Mouse (Mus musculus) forebrain, embryonic 10.5 days (tissue): Measurements from ENCODE around the gene Sdf4. TPM values are rescaled to one million over a fixed set of nuclear protein-coding genes. Genes with fewer than 3 reads are reported as not detected.

Experiments
- DNase-seq: peaks from one replicate; pipeline ENCODE4 v3.0.0-alpha.2; 2017; ENCODE audit warnings: low spot score; ENCODE audit errors: extremely low spot score
- H3K27ac ChIP-seq: fragments of 300-500 bp; sonication (generic); 2 replicates; pipeline ENCODE4 v1.5.1; 2016; ENCODE audit warnings: mild to moderate bottlenecking
- H3K27me3 ChIP-seq: fragments of 300-500 bp; sonication (generic); 2 replicates; pipeline ENCODE4 v1.6.1; 2016; ENCODE audit warnings: mild to moderate bottlenecking; ENCODE audit not compliant: poor library complexity, severe bottlenecking
- H3K36me3 ChIP-seq: fragments of 300-500 bp; sonication (generic); replicated peaks from 2 replicates; pipeline ENCODE4 v1.6.1; 2016; ENCODE audit warnings: mild to moderate bottlenecking, moderate library complexity
- H3K4me1 ChIP-seq: fragments of 300-500 bp; sonication (generic); 2 replicates; pipeline ENCODE4 v1.6.1; 2016
- H3K4me3 ChIP-seq: fragments of 300-500 bp; sonication (generic); 2 replicates; pipeline ENCODE4 v1.5.1; 2016; ENCODE audit warnings: mild to moderate bottlenecking, moderate library complexity
- H3K9me3 ChIP-seq: fragments of 300-500 bp; sonication (generic); 2 replicates; pipeline ENCODE4 v1.6.1; 2016; ENCODE audit warnings: mild to moderate bottlenecking, moderate library complexity
- WGBS: fragments of 180-500 bp; shearing (Covaris S2); methylation state at CpG from one replicate; pipeline ENCODE4 v1.1.7; 2016; 5-methylcytosine and 5-hydroxymethylcytosine counted together
- polyA plus RNA-seq: library from polyadenylated mRNA; unstranded; fragments of >200 nt; fragmentation: Nextera tagmentation; extraction: Ambion mirVana; gene quantifications from 2 replicates; pipeline ENCODE4 v1.2.1, GENCODE M21; 2016

Gene Sdf4
- polyA plus RNA-seq, 1 experiment from 2014 or later: 135 TPM

- no peaks in the 10 kb centered on the region for H3K9me3 ChIP-seq
- no peaks in the 10 kb centered on the region for H3K27me3 ChIP-seq
- 88% methylated on average over 3 of the region's 3 CpGs for WGBS
- H3K36me3 ChIP-seq: peaks cover 20% of the 10 kb centered on the region
- H3K27ac ChIP-seq: no peak overlapping the region
- no peak overlapping the region for H3K4me3 ChIP-seq
- H3K4me1 ChIP-seq: no peaks in the 10 kb centered on the region
- DNase-seq: no peak
Observed at GRCm38 (mm10) chr4:156021381-156021780, 28.7 kb downstream of the Sdf4 start.

- no peak for DNase-seq
- Histone ChIP-seq H3K4me3 (no peak overlapping the region), H3K4me1 (no peaks in the 10 kb centered on the region), H3K36me3 (peaks cover 24% of the 10 kb centered on the region), H3K27me3 (no peaks in the 10 kb centered on the region), H3K27ac (no peak overlapping the region), H3K9me3 (no peaks in the 10 kb centered on the region)
- 88% methylated on average over 9 of the region's 9 CpGs for whole genome bisulfite sequencing
Observed at GRCm38 (mm10) chr4:156021942-156022419, 29.3 kb downstream of the Sdf4 start.

- 86% methylated on average over 9 of the region's 9 CpGs for WGBS
- H3K4me1 ChIP-seq: no peaks in the 10 kb centered on the region
- H3K27me3 ChIP-seq: no peaks in the 10 kb centered on the region
- no peaks in the 10 kb centered on the region for H3K9me3 ChIP-seq
- no peak for DNase-seq
- peaks cover 40% of the 10 kb centered on the region for H3K36me3 ChIP-seq
- no peak overlapping the region for H3K4me3 ChIP-seq
- no peak overlapping the region for H3K27ac ChIP-seq
Observed at GRCm38 (mm10) chr4:156023520-156023919, 30.8 kb downstream of the Sdf4 start.

GRCm38 (mm10) chr4:156024184-156024583 lies 31.5 kb downstream of the Sdf4 start:
- H3K27ac ChIP-seq: no peak overlapping the region

GRCm38 (mm10) chr4:156026013-156026412 lies 33.3 kb downstream of the Sdf4 start, which contains the start of gene Tnfrsf18:
Tnfrsf18 (plus strand) TSS chr4:156026164.
- Histone ChIP-seq H3K9me3 (no peaks in the 10 kb centered on the region), H3K36me3 (peaks cover 39% of the 10 kb centered on the region), H3K4me1 (peaks cover 9% of the 10 kb centered on the region), H3K4me3 (no peak within 1 kb of the TSS), H3K27me3 (no peaks in the 10 kb centered on the region), H3K27ac (no peak within 1 kb of the TSS)
- WGBS: 83% methylated on average over 4 of the region's 4 CpGs
- DNase-seq: no peak

More at GRCm38 (mm10) chr4:156024184-156024583, 31.5 kb downstream of the Sdf4 start:
- H3K4me1 ChIP-seq: no peaks in the 10 kb centered on the region
- H3K4me3 ChIP-seq: no peak overlapping the region
- no peak for DNase-seq
- 94% methylated on average over 7 of the region's 7 CpGs for WGBS
- H3K36me3 ChIP-seq: peaks cover 42% of the 10 kb centered on the region
- no peaks in the 10 kb centered on the region for H3K9me3 ChIP-seq
- no peaks in the 10 kb centered on the region for H3K27me3 ChIP-seq

GRCm38 (mm10) chr4:156028580-156028979 lies 35.9 kb downstream of the Sdf4 start:
- 91% methylated on average over 7 of the region's 7 CpGs for WGBS
- H3K27ac ChIP-seq: no peak overlapping the region
- no peak for DNase-seq
- H3K36me3 ChIP-seq: peaks cover 39% of the 10 kb centered on the region
- H3K27me3 ChIP-seq: peaks cover 8% of the 10 kb centered on the region; the same call in 1 of the 2 replicates
- no peaks in the 10 kb centered on the region for H3K9me3 ChIP-seq
- H3K4me1 ChIP-seq: peaks cover 32% of the 10 kb centered on the region
- H3K4me3 ChIP-seq: no peak overlapping the region

GRCm38 (mm10) chr4:156030651-156031118 lies 38.0 kb downstream of the Sdf4 start:
- Histone ChIP-seq H3K27me3 (peaks cover 28% of the 10 kb centered on the region), H3K4me1 (peaks cover 49% of the 10 kb centered on the region), H3K27ac (peak overlapping the region; percentile 91), H3K9me3 (no peaks in the 10 kb centered on the region), H3K36me3 (peaks cover 35% of the 10 kb centered on the region), H3K4me3 (peak overlapping the region; percentile 59)
- 78% methylated on average over 9 of the region's 9 CpGs for WGBS
- DNase-seq: no peak

GRCm38 (mm10) chr4:156031255-156031592 lies 38.6 kb downstream of the Sdf4 start:
- Histone ChIP-seq H3K4me1 (peaks cover 51% of the 10 kb centered on the region), H3K27me3 (peaks cover 33% of the 10 kb centered on the region), H3K27ac (peak overlapping the region; percentile 91), H3K4me3 (peak overlapping the region; percentile 59), H3K36me3 (peaks cover 30% of the 10 kb centered on the region), H3K9me3 (no peaks in the 10 kb centered on the region)
- no peak for DNase-seq
- WGBS: 7% methylated on average over 7 of the region's 7 CpGs

- Histone ChIP-seq H3K27ac (peak overlapping the region; percentile 91), H3K9me3 (no peaks in the 10 kb centered on the region), H3K36me3 (peaks cover 24% of the 10 kb centered on the region), H3K4me1 (peaks cover 51% of the 10 kb centered on the region), H3K4me3 (peak overlapping the region; percentile 59), H3K27me3 (peaks cover 38% of the 10 kb centered on the region)
- WGBS: 3% methylated on average over 24 of the region's 24 CpGs
- DNase-seq: peak; percentile 81
Observed at GRCm38 (mm10) chr4:156031593-156032391, 39.1 kb downstream of the Sdf4 start.

GRCm38 (mm10) chr4:156032856-156033255 lies 40.2 kb downstream of the Sdf4 start:
- Histone ChIP-seq H3K36me3 (peaks cover 14% of the 10 kb centered on the region), H3K27me3 (peaks cover 38% of the 10 kb centered on the region), H3K4me3 (no peak overlapping the region; the same call in 1 of the 2 replicates), H3K4me1 (peaks cover 51% of the 10 kb centered on the region), H3K9me3 (no peaks in the 10 kb centered on the region), H3K27ac (peak overlapping the region; percentile 91)
- WGBS: 93% methylated on average over 4 of the region's 4 CpGs
- DNase-seq: no peak

- peaks cover 7% of the 10 kb centered on the region for H3K36me3 ChIP-seq
- H3K4me1 ChIP-seq: peaks cover 51% of the 10 kb centered on the region
- H3K9me3 ChIP-seq: no peaks in the 10 kb centered on the region
- peak; percentile 36 for DNase-seq
- 52% methylated on average over 6 of the region's 6 CpGs for WGBS
- H3K4me3 ChIP-seq: no peak overlapping the region
- H3K27ac ChIP-seq: no peak overlapping the region
- H3K27me3 ChIP-seq: peaks cover 38% of the 10 kb centered on the region
Observed at GRCm38 (mm10) chr4:156033476-156034119, 40.9 kb downstream of the Sdf4 start.

GRCm38 (mm10) chr4:156034301-156034700 lies 41.6 kb downstream of the Sdf4 start:
- 45% methylated on average over 4 of the region's 4 CpGs for WGBS
- H3K4me3 ChIP-seq: peak overlapping the region; percentile 46; the same call in 1 of the 2 replicates

GRCm38 (mm10) chr4:156034901-156035300 lies 42.2 kb downstream of the Sdf4 start:
- Histone ChIP-seq H3K27ac (no peak overlapping the region), H3K4me3 (peak overlapping the region; percentile 46), H3K9me3 (no peaks in the 10 kb centered on the region), H3K4me1 (peaks cover 51% of the 10 kb centered on the region), H3K36me3 (no peaks in the 10 kb centered on the region), H3K27me3 (peaks cover 38% of the 10 kb centered on the region)
- DNase-seq: no peak
- WGBS: 7% methylated on average over 25 of the region's 25 CpGs

More at GRCm38 (mm10) chr4:156034301-156034700, 41.6 kb downstream of the Sdf4 start:
- Histone ChIP-seq H3K4me1 (peaks cover 51% of the 10 kb centered on the region), H3K27me3 (peaks cover 38% of the 10 kb centered on the region), H3K27ac (no peak overlapping the region), H3K9me3 (no peaks in the 10 kb centered on the region), H3K36me3 (peaks cover 3% of the 10 kb centered on the region)
- DNase-seq: no peak
